Mouse (Mus musculus): ENCODE measurements at regions not wholly inside any gene's neighbourhood (a gene's known extent, or its start where the extent isn't known, plus 50 kb on each side); places are given as distances from the start of the nearest gene placed in this dataset.

- Histone ChIP-seq H3K27me3 (no peaks in the 10 kb centered on the region), H3K4me2 (replicated peaks) (no peak overlapping the region), H3K4me3 (no peak overlapping the region), H3K9me3 (replicated peaks) (no peaks in the 10 kb centered on the region), H3K27ac (no peak overlapping the region), H3K9ac (no peak overlapping the region), H3K36me3 (no peaks in the 10 kb centered on the region), H3K4me1 (no peaks in the 10 kb centered on the region)
- ATAC-seq (ENCODE audit: low FRiP score): no peak
- WGBS: 67% methylated on average over 1 of the region's 1 CpGs
Observed at GRCm38 (mm10) chr15:61415626-61416025, 492.8 kb upstream of the A1bg start.

DNA sequence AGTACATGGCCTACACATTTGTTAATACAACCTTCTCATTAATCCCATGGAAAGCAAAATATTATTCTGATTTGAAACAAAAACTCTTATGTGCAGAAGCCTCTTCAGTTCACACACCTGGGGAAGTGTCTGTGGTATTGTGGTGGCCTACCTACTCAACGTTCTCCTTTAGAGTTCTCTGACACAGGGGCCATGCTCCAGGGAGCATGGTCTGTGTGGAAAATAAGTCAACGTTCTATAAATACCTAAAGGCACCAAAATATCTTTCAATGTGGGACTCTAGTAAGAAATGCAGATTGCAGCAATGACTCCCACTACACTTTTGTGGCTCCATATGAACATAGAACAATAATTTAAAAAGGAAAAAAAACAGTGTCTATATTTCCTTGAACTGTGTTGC is 489.0 kb upstream of the A1bg start:
- no peaks in the 10 kb centered on the region for H3K9me3 ChIP-seq (replicated peaks)
- no peak overlapping the region for H3K4me2 ChIP-seq (replicated peaks)
- no peaks in the 10 kb centered on the region for H3K27me3 ChIP-seq
- no peak for ATAC-seq (ENCODE audit: low FRiP score)
- 82% methylated on average over 2 of the region's 2 CpGs for WGBS
- no peak overlapping the region for H3K27ac ChIP-seq
- no peak overlapping the region for H3K4me3 ChIP-seq
- H3K4me1 ChIP-seq: no peaks in the 10 kb centered on the region
- no peak overlapping the region for H3K9ac ChIP-seq
- H3K36me3 ChIP-seq: no peaks in the 10 kb centered on the region

DNA sequence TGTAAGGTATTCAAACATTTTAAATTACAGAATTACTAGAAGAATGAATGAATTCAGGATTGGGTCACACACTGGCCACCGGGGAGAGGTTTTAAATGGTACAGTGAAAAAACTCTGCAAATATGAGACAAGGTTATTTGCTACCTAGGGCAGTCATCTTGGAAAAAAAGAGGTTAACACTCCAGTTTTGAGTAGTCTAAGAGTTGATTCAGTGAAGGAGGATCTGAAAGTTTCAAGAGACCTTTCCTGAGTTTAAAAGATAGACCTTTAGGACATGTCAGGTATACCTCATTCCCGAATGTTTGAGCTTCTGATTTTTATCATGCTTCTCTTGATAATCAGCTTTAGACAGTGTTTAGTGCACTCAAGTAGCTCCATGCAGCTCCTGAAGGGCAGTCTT is 488.0 kb upstream of the A1bg start:
- H3K36me3 ChIP-seq: no peaks in the 10 kb centered on the region
- H3K27ac ChIP-seq: no peak overlapping the region
- H3K4me2 ChIP-seq (replicated peaks): no peak overlapping the region
- WGBS: 91% methylated on average over 2 of the region's 2 CpGs
- H3K9ac ChIP-seq: no peak overlapping the region
- ATAC-seq (ENCODE audit: low FRiP score): no peak
- no peak overlapping the region for H3K4me3 ChIP-seq
- H3K9me3 ChIP-seq (replicated peaks): no peaks in the 10 kb centered on the region
- no peaks in the 10 kb centered on the region for H3K27me3 ChIP-seq
- no peaks in the 10 kb centered on the region for H3K4me1 ChIP-seq

DNA sequence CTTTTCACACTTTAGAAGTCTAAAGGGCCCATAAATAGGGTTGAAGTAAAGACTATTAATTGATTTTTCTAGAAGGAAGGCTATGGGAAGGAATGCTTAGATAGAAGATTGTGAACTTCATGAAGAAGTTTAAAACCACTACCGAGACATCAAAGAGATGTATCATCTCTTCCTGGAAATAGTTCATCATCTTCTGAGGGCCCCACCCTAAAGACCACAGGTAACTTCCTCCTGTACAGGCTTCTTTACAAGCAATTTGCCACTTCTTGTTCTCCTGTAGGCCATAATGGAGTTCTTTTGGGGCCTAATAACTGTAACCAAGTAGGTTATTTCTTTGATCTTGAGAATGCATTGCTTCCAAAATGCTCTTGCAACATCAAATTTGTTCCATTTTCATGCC is 485.8 kb upstream of the A1bg start:
- H3K27me3 ChIP-seq: no peaks in the 10 kb centered on the region
- no peak overlapping the region for H3K27ac ChIP-seq
- H3K4me3 ChIP-seq: no peak overlapping the region
- ATAC-seq (ENCODE audit: low FRiP score): no peak
- no peaks in the 10 kb centered on the region for H3K9me3 ChIP-seq (replicated peaks)
- no peaks in the 10 kb centered on the region for H3K4me1 ChIP-seq
- H3K36me3 ChIP-seq: no peaks in the 10 kb centered on the region
- no peak overlapping the region for H3K9ac ChIP-seq
- 88% methylated on average over 1 of the region's 1 CpGs for WGBS
- no peak overlapping the region for H3K4me2 ChIP-seq (replicated peaks)

- Histone ChIP-seq H3K27me3 (no peaks in the 10 kb centered on the region), H3K4me3 (no peak overlapping the region), H3K9ac (no peak overlapping the region), H3K4me2 (replicated peaks) (no peak overlapping the region), H3K4me1 (peaks cover under 1% of the 10 kb centered on the region), H3K9me3 (replicated peaks) (no peaks in the 10 kb centered on the region), H3K36me3 (no peaks in the 10 kb centered on the region), H3K27ac (no peak overlapping the region)
- no peak for ATAC-seq (ENCODE audit: low FRiP score)
Observed at GRCm38 (mm10) chr15:61400720-61401119, 477.9 kb upstream of the A1bg start.

- WGBS: 90% methylated on average over 2 of the region's 2 CpGs
- no peak overlapping the region for H3K4me3 ChIP-seq
- no peak for ATAC-seq (ENCODE audit: low FRiP score)
- H3K27ac ChIP-seq: no peak overlapping the region
- H3K9me3 ChIP-seq (replicated peaks): no peaks in the 10 kb centered on the region
- no peak overlapping the region for H3K4me2 ChIP-seq (replicated peaks)
- H3K4me1 ChIP-seq: peaks cover 8% of the 10 kb centered on the region
- no peaks in the 10 kb centered on the region for H3K27me3 ChIP-seq
- H3K9ac ChIP-seq: no peak overlapping the region
- no peaks in the 10 kb centered on the region for H3K36me3 ChIP-seq
Observed at GRCm38 (mm10) chr15:61399971-61400370, 477.2 kb upstream of the A1bg start.

DNA sequence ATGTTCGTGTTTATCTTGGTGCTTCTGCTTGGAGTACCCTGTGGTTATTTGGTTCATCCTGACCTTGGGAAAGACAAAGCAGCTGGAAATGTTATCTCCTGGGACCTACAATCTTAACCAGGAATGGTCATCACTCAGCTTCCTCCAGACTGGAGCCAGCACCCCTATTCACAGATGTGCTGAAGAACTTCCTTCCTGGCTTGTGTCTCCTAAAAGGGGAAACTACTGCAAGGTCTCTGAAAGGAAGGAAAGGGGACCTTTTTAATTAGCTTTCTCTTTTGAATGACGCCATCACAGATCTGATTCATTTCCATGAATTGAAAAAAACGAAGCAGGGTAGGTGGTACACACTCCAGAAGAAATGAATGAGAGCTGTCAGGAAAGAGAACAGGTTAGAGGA is 476.0 kb upstream of the A1bg start:
- H3K4me3 ChIP-seq: no peak overlapping the region
- no peak overlapping the region for H3K4me2 ChIP-seq (replicated peaks)
- no peaks in the 10 kb centered on the region for H3K36me3 ChIP-seq
- no peaks in the 10 kb centered on the region for H3K9me3 ChIP-seq (replicated peaks)
- WGBS: 82% methylated on average over 3 of the region's 3 CpGs
- no peaks in the 10 kb centered on the region for H3K27me3 ChIP-seq
- no peak overlapping the region for H3K9ac ChIP-seq
- peaks cover 9% of the 10 kb centered on the region for H3K4me1 ChIP-seq
- no peak for ATAC-seq (ENCODE audit: low FRiP score)
- H3K27ac ChIP-seq: no peak overlapping the region

DNA sequence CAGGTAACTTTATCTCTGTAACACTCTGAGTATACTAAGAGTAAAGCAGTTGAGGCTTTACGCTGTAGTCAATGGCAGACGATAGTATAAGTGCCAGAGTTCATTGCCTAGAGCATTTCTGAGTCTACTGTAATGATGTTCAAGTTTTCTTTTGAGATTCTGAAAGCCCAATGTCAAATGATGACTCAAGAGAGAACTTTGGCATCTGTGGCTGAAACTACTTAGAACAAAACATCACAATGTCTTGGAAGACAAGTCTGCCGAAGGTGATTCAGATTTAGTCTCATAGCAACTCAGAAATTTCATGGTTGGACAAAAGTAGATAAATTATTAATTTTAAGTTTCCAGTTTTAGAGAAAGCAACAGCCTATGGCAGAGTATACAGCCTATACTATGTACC is 474.2 kb upstream of the A1bg start:
- H3K4me3 ChIP-seq: no peak overlapping the region
- peaks cover 9% of the 10 kb centered on the region for H3K4me1 ChIP-seq
- H3K36me3 ChIP-seq: no peaks in the 10 kb centered on the region
- no peak overlapping the region for H3K9ac ChIP-seq
- no peak for ATAC-seq (ENCODE audit: low FRiP score)
- no peak overlapping the region for H3K27ac ChIP-seq
- H3K27me3 ChIP-seq: no peaks in the 10 kb centered on the region
- H3K4me2 ChIP-seq (replicated peaks): no peak overlapping the region
- no peaks in the 10 kb centered on the region for H3K9me3 ChIP-seq (replicated peaks)
- 93% methylated on average over 3 of the region's 3 CpGs for WGBS

DNA sequence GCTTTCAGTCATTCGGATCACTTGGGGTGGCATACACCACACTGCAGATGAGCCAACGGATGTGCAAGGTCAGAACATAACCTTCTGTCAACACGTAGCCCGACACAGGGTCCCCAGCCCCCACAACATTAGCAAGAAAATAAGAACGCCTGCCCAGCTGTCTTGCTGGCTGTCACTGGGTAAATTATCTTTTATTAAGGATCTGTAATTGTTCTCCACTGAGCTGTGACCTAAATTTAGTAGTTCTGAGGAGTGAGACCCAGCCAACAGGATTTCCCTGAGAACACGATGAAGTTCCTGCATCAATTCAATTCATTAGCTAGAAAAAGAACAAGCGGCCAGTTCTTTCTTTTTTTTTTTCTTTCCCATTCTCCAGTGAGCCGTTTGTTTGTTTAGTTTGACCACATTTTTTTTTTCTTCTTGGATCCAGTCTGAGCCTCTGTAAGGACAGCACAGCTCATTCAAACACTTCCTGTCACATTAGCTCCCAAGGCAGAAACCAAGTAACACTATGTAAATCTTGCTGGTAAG is 472.5 kb upstream of the A1bg start:
- peak; percentile 88 for ATAC-seq (ENCODE audit: low FRiP score)
- H3K27ac ChIP-seq: no peak overlapping the region
- no peak overlapping the region for H3K9ac ChIP-seq
- no peaks in the 10 kb centered on the region for H3K36me3 ChIP-seq
- no peak overlapping the region for H3K4me3 ChIP-seq
- H3K4me1 ChIP-seq: peaks cover 9% of the 10 kb centered on the region
- no peaks in the 10 kb centered on the region for H3K27me3 ChIP-seq
- 11% methylated on average over 8 of the region's 8 CpGs for WGBS
- no peak overlapping the region; the same call in 1 of the 2 replicates for H3K4me2 ChIP-seq (replicated peaks)
- no peaks in the 10 kb centered on the region for H3K9me3 ChIP-seq (replicated peaks)

- H3K27me3 ChIP-seq: no peaks in the 10 kb centered on the region
- H3K27ac ChIP-seq: no peak overlapping the region
- H3K9ac ChIP-seq: no peak overlapping the region
- no peaks in the 10 kb centered on the region for H3K4me1 ChIP-seq
- no peaks in the 10 kb centered on the region for H3K9me3 ChIP-seq (replicated peaks)
- H3K36me3 ChIP-seq: no peaks in the 10 kb centered on the region
- ATAC-seq (ENCODE audit: low FRiP score): no peak
- no peak overlapping the region for H3K4me3 ChIP-seq
- 65% methylated on average over 3 of the region's 3 CpGs for WGBS
- H3K4me2 ChIP-seq (replicated peaks): no peak overlapping the region
Observed at GRCm38 (mm10) chr15:61380666-61381065, 457.9 kb upstream of the A1bg start.

DNA sequence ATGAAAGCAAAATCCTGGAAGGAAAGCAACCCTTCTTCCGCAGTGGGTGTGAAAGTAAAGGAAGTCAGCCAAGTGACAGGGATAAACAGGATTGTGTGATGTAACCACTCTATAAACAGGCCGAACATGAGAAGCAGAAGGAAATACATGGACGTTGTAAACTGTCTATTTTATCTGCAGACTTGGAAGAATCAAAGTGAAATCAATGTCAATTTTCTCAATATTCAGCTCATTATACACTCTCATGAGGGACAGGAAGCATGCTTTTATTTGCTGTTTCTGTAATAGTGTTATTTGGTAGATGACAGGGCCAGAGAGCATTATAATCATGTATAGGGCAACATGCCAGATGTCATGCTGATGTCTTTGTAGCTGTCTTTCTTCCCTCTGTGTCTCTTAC is 443.5 kb upstream of the A1bg start:
- Histone ChIP-seq H3K27ac (no peak overlapping the region), H3K9me3 (replicated peaks) (no peaks in the 10 kb centered on the region), H3K27me3 (no peaks in the 10 kb centered on the region), H3K4me3 (no peak overlapping the region), H3K36me3 (no peaks in the 10 kb centered on the region), H3K4me2 (replicated peaks) (no peak overlapping the region), H3K4me1 (no peaks in the 10 kb centered on the region), H3K9ac (no peak overlapping the region)
- 86% methylated on average over 3 of the region's 3 CpGs for WGBS
- no peak for ATAC-seq (ENCODE audit: low FRiP score)

DNA sequence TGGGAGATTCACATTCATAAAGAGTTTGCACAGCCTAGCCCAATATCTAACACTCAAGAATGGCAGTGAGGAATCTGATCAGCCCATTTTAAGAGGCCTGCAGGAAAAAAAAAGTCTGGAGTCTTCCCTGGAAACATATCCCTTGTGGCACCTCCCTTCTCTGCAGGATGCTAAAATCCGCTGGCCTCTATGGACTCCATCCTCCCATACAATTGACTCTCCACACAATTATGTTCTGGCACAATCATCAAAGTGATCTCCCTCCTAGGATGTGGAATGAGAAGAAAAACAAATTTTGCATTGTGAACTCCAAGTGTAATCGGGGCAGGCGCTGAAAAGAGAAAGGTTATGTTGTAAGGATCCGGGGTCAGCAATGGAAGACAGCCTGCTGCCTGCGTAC is 442.7 kb upstream of the A1bg start:
- WGBS: 70% methylated on average over 5 of the region's 5 CpGs
- Histone ChIP-seq H3K27ac (no peak overlapping the region), H3K36me3 (no peaks in the 10 kb centered on the region), H3K27me3 (no peaks in the 10 kb centered on the region), H3K4me1 (no peaks in the 10 kb centered on the region), H3K4me2 (replicated peaks) (no peak overlapping the region), H3K4me3 (no peak overlapping the region), H3K9ac (no peak overlapping the region), H3K9me3 (replicated peaks) (no peaks in the 10 kb centered on the region)
- ATAC-seq (ENCODE audit: low FRiP score): no peak

DNA sequence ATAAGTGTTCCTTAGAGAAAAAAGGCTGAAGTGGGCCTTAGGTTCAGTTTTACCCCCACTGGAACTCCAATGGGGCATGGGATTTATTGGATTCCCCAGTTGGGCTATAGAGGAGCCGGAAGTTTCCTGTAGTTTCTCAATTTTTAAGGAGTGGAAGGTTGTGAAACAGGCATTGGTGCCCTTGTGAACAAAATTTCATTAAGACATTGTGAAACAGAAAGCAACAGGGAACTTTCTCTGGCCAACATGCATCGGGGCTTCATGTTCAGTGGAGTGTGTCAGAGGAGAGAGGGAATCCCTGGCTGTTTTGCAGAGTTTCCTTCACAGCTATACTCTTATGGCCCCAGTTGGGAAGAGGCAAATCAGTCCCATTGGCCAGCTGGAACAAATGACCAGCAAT is 441.6 kb upstream of the A1bg start:
- H3K27ac ChIP-seq: no peak overlapping the region
- 85% methylated on average over 2 of the region's 2 CpGs for WGBS
- ATAC-seq (ENCODE audit: low FRiP score): no peak

GRCm38 (mm10) chr15:61361254-61361653 is 438.4 kb upstream of the A1bg start:
- 81% methylated on average over 3 of the region's 3 CpGs for WGBS
- Histone ChIP-seq H3K4me3 (no peak overlapping the region), H3K9me3 (replicated peaks) (no peaks in the 10 kb centered on the region), H3K27me3 (no peaks in the 10 kb centered on the region), H3K36me3 (no peaks in the 10 kb centered on the region), H3K4me2 (replicated peaks) (no peak overlapping the region), H3K27ac (no peak overlapping the region), H3K4me1 (no peaks in the 10 kb centered on the region), H3K9ac (no peak overlapping the region)
- no peak for ATAC-seq (ENCODE audit: low FRiP score)

More for the DNA sequence above, 441.6 kb upstream of the A1bg start:
- Histone ChIP-seq H3K4me3 (no peak overlapping the region), H3K4me2 (replicated peaks) (no peak overlapping the region), H3K9ac (no peak overlapping the region), H3K27me3 (no peaks in the 10 kb centered on the region), H3K9me3 (replicated peaks) (no peaks in the 10 kb centered on the region), H3K4me1 (no peaks in the 10 kb centered on the region), H3K36me3 (no peaks in the 10 kb centered on the region)
